18 mouse cellular contexts compared by ENCODE assay signal in the genomic region with DNA sequence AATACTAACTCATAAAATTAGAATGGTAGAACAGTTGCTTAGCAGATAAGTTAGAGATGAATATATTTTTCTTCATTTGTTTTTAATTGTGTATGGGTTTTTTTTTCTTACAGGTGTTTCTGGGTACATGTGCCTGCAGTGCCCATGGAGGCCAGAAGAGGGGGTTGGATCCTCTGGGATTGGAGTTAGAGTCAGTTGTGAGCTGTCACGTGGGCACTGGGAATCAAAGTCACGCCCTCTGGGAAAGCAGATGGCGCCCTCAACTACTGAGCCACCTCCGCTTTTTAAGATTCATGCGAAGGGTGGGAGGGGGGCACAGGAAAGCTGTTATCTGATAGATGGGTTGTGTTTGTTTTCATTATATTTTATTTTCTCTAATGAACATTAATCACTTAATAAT.
DNase-seq lines count a peak whose midpoint lies in the region; ATAC-seq and TF ChIP-seq lines count a peak whose summit lies in the region.
"Had no signal": no experiment of that assay in that cellular context is flagged by ENCODE, and none has a peak within 500 bp of the region (broad histone marks: within the 10 kb centered on the region; RNA-seq: fewer than 3 reads in every experiment).

No protein-coding gene starts in this region.

- no peak overlapping the region for H3K9ac ChIP-seq in forebrain, postnatal 0 days
- H3K9ac ChIP-seq in forebrain, embryonic 12.5 days, result no peak overlapping the region
- H3K9ac ChIP-seq: embryonic facial prominence, embryonic 12.5 days; hindbrain, embryonic 12.5 days; neural tube, embryonic 12.5 days had no signal

- peak; percentile 30 for TF ChIP-seq CTCF in forebrain, postnatal 0 days (IDR thresholded peaks at IDR 0.05; ENCODE audit: low read depth)

- no peak overlapping the region for H3K4me3 ChIP-seq in forebrain, postnatal 0 days (ENCODE audit: low read depth, low read length)
- no peak overlapping the region for H3K4me3 ChIP-seq in forebrain, embryonic 12.5 days (replicated peaks)
- H3K4me3 ChIP-seq: embryonic facial prominence, embryonic 12.5 days; forebrain, embryonic 10.5 days; hindbrain, embryonic 12.5 days; neural tube, embryonic 12.5 days had no signal

- no peaks in the 10 kb centered on the region for H3K27me3 ChIP-seq in forebrain, postnatal 0 days (ENCODE audit: insufficient read depth, low read length)
- no peaks in the 10 kb centered on the region for H3K27me3 ChIP-seq in forebrain, embryonic 12.5 days
- H3K27me3 ChIP-seq: embryonic facial prominence, embryonic 12.5 days; hindbrain, embryonic 12.5 days; neural tube, embryonic 12.5 days had no signal

- no peak for DNase-seq in forebrain, postnatal 0 days
- peak; percentile 19 to 71 for DNase-seq in layer of hippocampus, adult 18-20 months (ENCODE audit: low spot score in 2 of 2)
- DNase-seq in layer of hippocampus, postnatal 36 days, result no peak
- peak; percentile 19 to 23 for DNase-seq in B cell, adult 2 months
- peak; percentile 26 for DNase-seq in WW6 (ENCODE audit: low read depth, low spot score)
- no peak for DNase-seq in ovary, adult 18-20 months (ENCODE audit: low spot score)
- DNase-seq: kidney, adult 8-10 months; kidney, postnatal 36 days; right cerebral cortex, postnatal 4 days; thymus, adult 18-20 months had no signal

- ATAC-seq in forebrain, postnatal 0 days, result no peak
- no peak for ATAC-seq in forebrain, embryonic 12.5 days (ENCODE audit: low FRiP score)
- ATAC-seq in monocyte, adult 5-6 weeks (replicated peaks; ENCODE audit: insufficient number of reproducible peaks, low FRiP score, low TSS enrichment, poor library complexity, severe bottlenecking), result no peak
- ATAC-seq: midbrain, embryonic 16.5 days had no signal

- H3K4me2 ChIP-seq in forebrain, postnatal 0 days (ENCODE audit: low read depth), result no peak overlapping the region
- no peak overlapping the region for H3K4me2 ChIP-seq in forebrain, embryonic 12.5 days
- H3K4me2 ChIP-seq: embryonic facial prominence, embryonic 12.5 days; hindbrain, embryonic 12.5 days; liver, embryonic 11.5 days; neural tube, embryonic 12.5 days had no signal

- peaks cover 4% of the 10 kb centered on the region for H3K4me1 ChIP-seq in forebrain, postnatal 0 days (ENCODE audit: insufficient read depth)
- H3K4me1 ChIP-seq in forebrain, embryonic 12.5 days, result 0 out of 2 replicates have a peak, but pooled peaks cover 5% of the 10 kb centered on the region
- H3K4me1 ChIP-seq: neural tube, embryonic 12.5 days had no signal

- H3K9me3 ChIP-seq in forebrain, postnatal 0 days (ENCODE audit: low read length), result no peaks in the 10 kb centered on the region
- H3K9me3 ChIP-seq in forebrain, embryonic 12.5 days, result no peaks in the 10 kb centered on the region
- H3K9me3 ChIP-seq: embryonic facial prominence, embryonic 12.5 days; forebrain, embryonic 10.5 days; hindbrain, embryonic 12.5 days; neural tube, embryonic 12.5 days had no signal

- H3K27ac ChIP-seq in forebrain, postnatal 0 days (ENCODE audit: low read depth, low read length), result no peak overlapping the region
- H3K27ac ChIP-seq in forebrain, embryonic 12.5 days, result no peak overlapping the region
- H3K27ac ChIP-seq: embryonic facial prominence, embryonic 12.5 days; forebrain, embryonic 10.5 days; hindbrain, embryonic 12.5 days; neural tube, embryonic 12.5 days had no signal

- no peaks in the 10 kb centered on the region for H3K36me3 ChIP-seq in forebrain, postnatal 0 days (ENCODE audit: insufficient read depth)
- no peaks in the 10 kb centered on the region for H3K36me3 ChIP-seq in forebrain, embryonic 12.5 days (replicated peaks)
- H3K36me3 ChIP-seq: embryonic facial prominence, embryonic 12.5 days; forebrain, embryonic 10.5 days; hindbrain, embryonic 12.5 days; neural tube, embryonic 12.5 days had no signal

- 82% methylated on average over 5 of the region's 5 CpGs for WGBS in forebrain, postnatal 0 days
- WGBS in forebrain, embryonic 12.5 days, result 90% methylated on average over 5 of the region's 5 CpGs

Comparison
In these comparisons a context has a peak if more than half of its experiments do, and no peak if none do; other contexts are left out.
1. DNase-seq: peak in layer of hippocampus, adult 18-20 months (2 of 2), B cell, adult 2 months (2 of 2) and WW6 (single experiment); none in forebrain, postnatal 0 days (single experiment), layer of hippocampus, postnatal 36 days (0 of 2) and ovary, adult 18-20 months (single experiment).